Mouse (Mus musculus): ENCODE data around the gene Ints5.

The Ints5 gene

DNA sequence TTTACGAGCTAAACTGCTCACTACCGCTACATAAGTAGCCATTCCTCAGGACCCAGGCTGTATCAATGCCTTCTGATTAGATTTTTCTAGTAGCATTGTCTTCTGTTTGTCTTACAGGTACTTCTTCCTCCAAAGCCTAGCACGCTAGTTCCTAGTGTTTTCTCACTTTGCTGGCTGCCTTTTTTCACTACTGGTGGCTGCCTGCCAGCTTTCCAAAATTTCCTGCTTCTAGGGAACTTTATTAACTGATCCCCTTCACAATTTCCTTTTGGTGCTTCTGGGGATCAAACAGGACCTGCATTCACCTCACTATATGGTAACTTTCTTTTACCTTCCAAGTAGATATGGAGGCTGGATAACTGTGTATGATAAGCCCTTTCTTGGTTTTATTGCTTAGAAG, 6.3 kb downstream of the Ints5 start:
- CTCF ChIA-PET: interaction anchor here in 1 of 4 experiments (0.7 kb wide), 1 partner anchor 184 kb away, joined by 3 read pairs; no protein-coding TSS in a partner anchor
- POLR2A ChIA-PET: interaction anchor here (0.6 to 25.4 kb wide), 29 partner anchors 9 to 984 kb away, joined by 3 to 851 read pairs (median 4); partner anchors contain the start of genes 1810009A15Rik (in 4 of the 4), Gm49416 (in 4 of the 4), B3gat3 (in 2 of the 4) and Eef1g (in 2 of the 4)

- CTCF ChIA-PET: no interaction called here
Observed at GRCm38 (mm10) chr19:8903412-8903811, 10.6 kb downstream of the Ints5 start.

GRCm38 (mm10) chr19:8908531-8908930, 15.7 kb downstream of the Ints5 start:
- POLR2A ChIA-PET: interaction anchor here in 2 of 4 experiments (0.8 to 4.7 kb wide), 14 partner anchors 9 to 61 kb away, joined by 3 to 26 read pairs (median 5); partner anchors contain the start of genes 1810009A15Rik (in 2 of the 2), B3gat3 (in 2 of the 2), Gm49416 (in 2 of the 2) and Eef1g (in 1 of the 2)
- CTCF ChIA-PET: interaction anchor here in 1 of 4 experiments (0.6 kb wide), 1 partner anchor 38 kb away, joined by 9 read pairs; no protein-coding TSS in a partner anchor

More at GRCm38 (mm10) chr19:8903412-8903811, 10.6 kb downstream of the Ints5 start:
- POLR2A ChIA-PET: interaction anchor here in 3 of 4 experiments (0.6 to 3.5 kb wide), 18 partner anchors 10 to 89 kb away, joined by 3 to 22 read pairs (median 4); partner anchors contain the start of genes Eef1g (in 3 of the 3), 1810009A15Rik (in 2 of the 3), Gm49416 (in 2 of the 3) and Eml3 (in 1 of the 3)

DNA sequence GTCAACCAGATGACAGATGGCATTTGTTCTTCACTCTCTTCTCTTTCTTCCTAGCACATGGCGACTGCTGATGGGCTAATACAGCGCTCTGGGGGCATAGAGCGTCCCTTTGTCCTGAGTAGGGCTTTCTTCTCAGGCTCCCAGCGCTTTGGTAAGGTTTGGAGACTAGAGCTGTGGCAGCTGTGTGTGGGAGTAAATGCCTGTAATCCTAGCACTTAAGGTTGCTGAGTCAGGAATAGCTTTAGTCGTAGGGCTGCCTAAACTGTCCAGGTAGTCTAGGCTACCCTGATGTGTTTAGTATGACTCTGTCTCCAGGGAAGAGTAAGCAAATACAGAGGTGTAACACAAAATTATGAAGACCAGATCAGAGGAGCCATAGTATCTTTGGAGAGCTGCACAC, 19.0 kb downstream of the Ints5 start:
- CTCF ChIA-PET: interaction anchor here in 1 of 4 experiments (0.6 kb wide), 1 partner anchor 55 kb away, joined by 3 read pairs; the partner anchor contains the start of gene Eef1g
- POLR2A ChIA-PET: interaction anchor here in 3 of 4 experiments (0.6 to 4.7 kb wide), 19 partner anchors 9 to 189 kb away, joined by 3 to 26 read pairs (median 5); partner anchors contain the start of genes 1810009A15Rik (in 2 of the 3), Eef1g (in 2 of the 3), Gm49416 (in 2 of the 3) and Tut1 (in 2 of the 3)

- ChIA-PET POLR2A (interaction anchor here in 2 of 4 experiments (0.8 to 2.9 kb wide), 20 partner anchors 10 to 191 kb away, joined by 3 to 12 read pairs (median 4); partner anchors contain the start of genes 1810009A15Rik (in 2 of the 2), Eef1g (in 2 of the 2), Ganab (in 2 of the 2) and Gm49416 (in 2 of the 2)), CTCF (no interaction called here)
Observed at GRCm38 (mm10) chr19:8914212-8914611, 21.4 kb downstream of the Ints5 start.

- CTCF ChIA-PET: interaction anchor here in 1 of 4 experiments (0.6 kb wide), 1 partner anchor 1641 kb away, joined by 3 read pairs; no protein-coding TSS in a partner anchor
- POLR2A ChIA-PET: interaction anchor here in 3 of 4 experiments (0.8 to 16.7 kb wide), 53 partner anchors 9 to 206 kb away, joined by 3 to 191 read pairs (median 9); partner anchors contain the start of genes 1810009A15Rik (in 3 of the 3), Eef1g (in 3 of the 3), Gm49416 (in 3 of the 3) and Tmem179b (in 3 of the 3)
Observed at GRCm38 (mm10) chr19:8919000-8919399, 26.2 kb downstream of the Ints5 start.

DNA sequence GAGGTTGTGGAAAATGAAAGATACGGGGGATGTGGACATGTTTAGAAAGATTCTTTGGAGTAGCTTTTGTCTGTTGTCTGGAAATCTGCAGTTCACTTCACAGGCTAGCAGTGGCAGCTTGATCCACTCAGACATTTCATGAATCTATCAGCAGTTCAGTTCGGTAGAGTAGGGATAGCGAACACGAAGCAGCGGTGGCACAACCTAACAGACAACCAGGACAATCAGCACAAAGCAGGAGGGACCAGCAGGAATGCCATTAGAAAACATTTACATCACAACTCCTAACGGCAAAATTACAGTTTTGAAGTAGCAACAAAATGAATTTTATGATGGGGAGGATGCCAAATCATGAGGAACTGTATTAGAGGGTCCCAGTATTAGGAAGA, 26.9 kb downstream of the Ints5 start:
- ChIA-PET POLR2A (interaction anchor here (0.7 to 16.7 kb wide), 87 partner anchors 8 to 206 kb away, joined by 3 to 191 read pairs (median 7); partner anchors contain the start of genes 1810009A15Rik (in 4 of the 4), Gm49416 (in 4 of the 4), Eef1g (in 3 of the 4) and Ganab (in 3 of the 4)), CTCF (interaction anchor here in 2 of 4 experiments (0.8 to 1.0 kb wide), 2 partner anchors 89 to 201 kb away, joined by 3 read pairs; no protein-coding TSS in a partner anchor)

GRCm38 (mm10) chr19:8920073-8920736, 27.4 kb downstream of the Ints5 start, which contains the start of gene B3gat3:
B3gat3 (plus strand) TSS chr19:8920374.
- CTCF ChIA-PET: interaction anchor here in 3 of 4 experiments (0.8 to 1.2 kb wide), 4 partner anchors 9 to 202 kb away, joined by 3 read pairs; partner anchors contain the start of genes Eml3 (in 1 of the 3) and Rom1 (in 1 of the 3)

GRCm38 (mm10) chr19:8920836-8921291, 28.1 kb downstream of the Ints5 start:
- ChIA-PET CTCF (interaction anchor here in 3 of 4 experiments (0.7 to 1.2 kb wide), 5 partner anchors 9 to 203 kb away, joined by 3 to 9 read pairs (median 3); partner anchors contain the start of genes Eml3 (in 1 of the 3) and Rom1 (in 1 of the 3)), POLR2A (interaction anchor here (0.6 to 16.7 kb wide), 86 partner anchors 8 to 1438 kb away, joined by 3 to 191 read pairs (median 6); partner anchors contain the start of genes 1810009A15Rik (in 4 of the 4), Gm49416 (in 4 of the 4), Eef1g (in 3 of the 4) and Eml3 (in 3 of the 4))

More at GRCm38 (mm10) chr19:8920073-8920736, 27.4 kb downstream of the Ints5 start, which contains the start of gene B3gat3:
- POLR2A ChIA-PET: interaction anchor here (0.6 to 16.7 kb wide), 100 partner anchors 8 to 1438 kb away, joined by 3 to 191 read pairs (median 6); partner anchors contain the start of genes 1810009A15Rik (in 4 of the 4), Gm49416 (in 4 of the 4), Eef1g (in 3 of the 4) and Ganab (in 3 of the 4)

- CTCF ChIA-PET: interaction anchor here in 2 of 4 experiments (0.7 to 1.2 kb wide), 4 partner anchors 18 to 1288 kb away, joined by 3 to 9 read pairs (median 4); no protein-coding TSS in a partner anchor
- POLR2A ChIA-PET: interaction anchor here (0.6 to 16.7 kb wide), 43 partner anchors 8 to 206 kb away, joined by 3 to 191 read pairs (median 8); partner anchors contain the start of genes Eef1g (in 3 of the 4), 1810009A15Rik (in 2 of the 4), Eml3 (in 2 of the 4) and Ganab (in 2 of the 4)
Observed at GRCm38 (mm10) chr19:8921741-8922140, 28.9 kb downstream of the Ints5 start.

- POLR2A ChIA-PET: interaction anchor here (0.5 to 16.7 kb wide), 15 partner anchors 8 to 199 kb away, joined by 3 to 191 read pairs (median 6); partner anchors contain the start of genes Mta2 (in 3 of the 4), 1810009A15Rik (in 2 of the 4), Gm49416 (in 2 of the 4) and Tut1 (in 2 of the 4)
Observed at GRCm38 (mm10) chr19:8926766-8927165, 34.0 kb downstream of the Ints5 start.

DNA sequence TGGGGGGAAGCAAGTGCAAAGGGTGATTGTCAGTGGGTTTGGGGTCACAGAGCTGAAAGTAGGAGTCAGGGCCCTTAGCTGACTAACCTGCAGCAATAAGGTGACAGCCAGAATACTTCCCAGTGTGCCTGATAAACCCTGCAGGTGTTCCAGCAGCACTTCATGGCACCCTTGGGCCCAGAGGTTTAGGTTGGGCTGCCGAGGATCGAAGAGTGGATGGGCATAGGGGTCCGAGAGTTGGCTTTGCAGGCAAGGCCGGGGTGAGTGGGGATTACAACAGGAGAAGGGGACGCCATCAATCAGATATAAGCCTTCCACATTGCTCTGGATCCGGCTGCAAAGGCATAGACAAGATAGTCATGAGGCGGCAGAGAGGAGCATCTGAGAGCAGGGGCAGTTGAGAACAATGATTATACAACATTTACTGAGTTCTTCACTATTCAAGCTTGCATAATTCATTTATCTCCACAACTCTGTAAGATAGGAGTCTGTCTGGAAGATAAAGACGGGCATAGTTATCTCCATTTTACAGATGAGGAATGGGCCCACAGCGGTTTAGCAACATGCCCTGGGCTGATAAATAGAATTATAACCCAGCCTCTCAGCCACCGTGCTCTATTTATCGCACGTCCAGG, 35.2 kb downstream of the Ints5 start:
- CTCF ChIA-PET: no interaction called here

More at GRCm38 (mm10) chr19:8926766-8927165, 34.0 kb downstream of the Ints5 start:
- CTCF ChIA-PET: no interaction called here

DNA sequence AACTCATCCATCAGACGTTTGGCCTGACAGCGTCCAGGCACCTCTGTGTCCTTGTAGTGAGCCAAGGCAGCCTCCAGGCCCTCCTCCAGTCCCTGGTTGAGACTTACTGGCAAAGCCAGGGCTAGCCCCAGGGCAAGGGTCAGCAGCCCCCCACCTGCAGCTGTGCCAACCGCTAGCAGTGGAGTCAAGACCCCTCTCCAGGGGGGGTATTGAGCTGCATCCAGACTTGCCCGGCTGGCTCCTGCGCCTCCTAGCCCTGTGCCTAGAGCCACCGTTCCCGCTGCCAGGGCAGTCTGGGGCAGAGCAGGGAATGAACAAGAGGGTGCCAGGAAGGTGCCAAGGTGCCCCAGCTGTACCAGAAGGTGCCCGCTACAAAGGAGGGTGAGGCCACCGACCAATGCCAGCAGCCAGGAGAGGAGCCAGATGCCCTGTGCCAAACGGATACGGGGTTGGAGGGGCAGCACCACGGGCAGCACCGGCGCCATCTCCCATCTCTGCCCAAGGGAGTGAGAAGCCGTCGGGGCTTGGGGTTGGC, 36.0 kb downstream of the Ints5 start:
- ChIA-PET POLR2A (interaction anchor here (0.6 to 16.7 kb wide), 36 partner anchors 8 to 1596 kb away, joined by 3 to 191 read pairs (median 4); partner anchors contain the start of genes Mta2 (in 3 of the 4), 1810009A15Rik (in 2 of the 4), B3gat3 (in 2 of the 4) and Eef1g (in 2 of the 4)), CTCF (interaction anchor here in 1 of 4 experiments (1.0 to 1.5 kb wide), 2 partner anchors 8 to 13 kb away, joined by 3 to 5 read pairs; partner anchors contain the start of gene Mta2)

More for the DNA sequence above, 35.2 kb downstream of the Ints5 start:
- POLR2A ChIA-PET: interaction anchor here in 3 of 4 experiments (0.6 to 16.7 kb wide), 12 partner anchors 9 to 1597 kb away, joined by 3 to 191 read pairs (median 8); partner anchors contain the start of genes Mta2 (in 2 of the 3), 1810009A15Rik (in 1 of the 3), Cpsf7 (in 1 of the 3) and Ganab (in 1 of the 3)

DNA sequence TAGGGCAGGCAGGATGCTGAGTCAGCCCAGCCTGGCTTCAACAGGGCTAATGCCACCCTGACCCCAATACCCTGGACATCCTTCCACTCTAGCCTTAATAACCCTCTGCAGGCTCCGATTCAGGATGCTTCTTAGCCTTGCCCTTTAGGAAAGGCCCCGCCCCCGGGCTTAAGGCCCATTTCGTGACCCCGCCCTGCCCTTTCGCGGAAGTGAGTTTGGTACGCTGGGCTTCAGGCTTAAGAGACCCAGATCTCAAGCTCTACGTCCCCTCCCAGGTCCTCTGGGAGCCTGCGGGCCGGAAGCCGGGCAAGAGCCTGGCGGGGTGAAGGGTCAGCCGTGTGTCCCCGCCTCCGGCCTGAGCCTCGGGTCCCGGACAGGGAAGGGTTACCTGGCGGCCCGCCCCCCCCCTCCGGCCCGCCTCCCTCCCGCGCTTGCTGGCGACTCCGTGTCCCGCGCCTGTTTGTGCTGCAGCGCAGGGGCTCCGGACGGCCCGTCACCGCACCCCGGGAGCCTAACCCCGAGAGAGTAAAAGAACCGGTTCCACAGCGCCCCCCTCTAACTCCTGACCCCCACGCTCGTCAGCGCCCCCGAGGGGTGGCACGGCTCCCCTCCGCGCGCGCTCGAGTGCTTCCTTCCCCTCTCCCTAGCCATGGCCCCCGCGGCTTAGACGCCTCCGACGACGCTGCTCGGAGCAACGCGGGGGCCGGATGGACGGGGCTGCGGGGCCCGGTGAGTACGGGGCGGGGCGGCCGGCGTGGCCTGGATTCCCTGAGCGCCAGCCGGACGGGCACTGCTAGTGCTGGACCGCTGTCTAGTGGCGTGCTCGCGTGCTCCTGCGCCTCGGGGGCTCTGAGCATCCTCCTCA, 36.7 kb downstream of the Ints5 start, which contains the start of the genes Rom1 and Eml3:
Rom1 (minus strand) TSS at position 133 of the 865 bp plus-strand sequence.
Eml3 (plus strand) TSS at position 329 of the 865 bp plus-strand sequence.
- POLR2A ChIA-PET: interaction anchor here (0.6 to 16.7 kb wide), 44 partner anchors 8 to 213 kb away, joined by 3 to 191 read pairs (median 4); partner anchors contain the start of genes 1810009A15Rik (in 3 of the 4), Gm49416 (in 3 of the 4), Mta2 (in 3 of the 4) and B3gat3 (in 2 of the 4)
- CTCF ChIA-PET: interaction anchor here in 2 of 4 experiments (0.6 to 1.5 kb wide), 3 partner anchors 9 to 12 kb away, joined by 3 to 5 read pairs (median 3); partner anchors contain the start of gene Mta2 (in 1 of the 2)

GRCm38 (mm10) chr19:8930117-8930516, 37.3 kb downstream of the Ints5 start:
- POLR2A ChIA-PET: interaction anchor here (0.6 to 16.7 kb wide), 38 partner anchors 10 to 1196 kb away, joined by 3 to 191 read pairs (median 5); partner anchors contain the start of genes Mta2 (in 3 of the 4), 1810009A15Rik (in 2 of the 4), B3gat3 (in 2 of the 4) and Eef1g (in 2 of the 4)

More at GRCm38 (mm10) chr19:8930117-8930516, 37.3 kb downstream of the Ints5 start:
- CTCF ChIA-PET: interaction anchor here in 1 of 4 experiments (1.5 kb wide), 1 partner anchor 9 kb away, joined by 3 read pairs; no protein-coding TSS in a partner anchor
